Mouse (Mus musculus): Measurements from ENCODE around the gene Gm10518. TPM values are rescaled to one million over a fixed set of nuclear protein-coding genes. Genes with fewer than 3 reads are reported as not detected.

Gm10518 gene
- not detected in 2 replicates for polyA plus RNA-seq (2012; rRNA removed)

GRCm38 (mm10) chr1:179802610-179803512 is at the start of gene Gm10518:
Gene Gm10518, plus strand, starts transcription at chr1:179803376.

GRCm38 (mm10) chr1:179803513-179804139 is 450 bp downstream of the Gm10518 start, which contains the start of gene Ahctf1:
Gene Ahctf1, minus strand, starts transcription at chr1:179803680.

Other genes starting within 250 kb of the Gm10518 start
- 69.0 TPM in 2 replicates for gene Sccpdh, start 135.2 kb upstream of the Gm10518 start, polyA plus RNA-seq (2012; rRNA removed)
- gene Kif28, start 58.1 kb upstream of the Gm10518 start, polyA plus RNA-seq (2012; rRNA removed), result 0.05 and 0.08 TPM in 2 replicates
- gene Ahctf1, start 304 bp downstream of the Gm10518 start, polyA plus RNA-seq (2012; rRNA removed), result 35.1 and 35.5 TPM in 2 replicates
- gene Cdc42bpa, start 157.1 kb downstream of the Gm10518 start, polyA plus RNA-seq (2012; rRNA removed), result 44.4 and 45.1 TPM in 2 replicates

Data from central nervous system, embryonic 14 days (tissue).